Mouse (Mus musculus) MEL (cell line): ENCODE measurements at regions not wholly inside any gene's neighbourhood (a gene's known extent, or its start where the extent isn't known, plus 50 kb on each side); places are given as distances from the start of the nearest gene placed in this dataset.

Source experiments
- DNase-seq: peaks from one replicate; pipeline ENCODE4 v3.0.0; 2011; ENCODE audit warnings: low read depth, low spot score
- H3K27ac ChIP-seq: 2 replicates; pipeline ENCODE4 v1.5.1; 2012; ENCODE audit warnings: low read depth, mild to moderate bottlenecking, control low read depth, low read length, moderate library complexity; ENCODE audit not compliant: control insufficient read depth
- H3K27me3 ChIP-seq, 2 experiments: fragments of 150-350 bp in 1 of 2; sonication (generic) in 1 of 2; 2 replicates each; pipeline ENCODE4 v1.6.1; 2012; ENCODE audit warnings: low read length in 2 of 2, mild to moderate bottlenecking in 2 of 2, improper control_type of control experiment in 1 of 2, moderate library complexity in 1 of 2; ENCODE audit not compliant: insufficient read depth in 2 of 2, control insufficient read depth in 1 of 2
- H3K36me3 ChIP-seq, 2 experiments: 2 replicates each; pipeline ENCODE4 v1.6.1; 2012 to 2014; ENCODE audit warnings: low read length in 2 of 2, improper control_type of control experiment in 1 of 2, inconsistent platforms in 1 of 2, mild to moderate bottlenecking in 1 of 2; ENCODE audit not compliant: insufficient read depth in 2 of 2, control insufficient read depth in 1 of 2
- H3K4me1 ChIP-seq, 2 experiments: fragments of 150-350 bp in 1 of 2; sonication (generic) in 1 of 2; 2 replicates each; pipeline ENCODE4 v1.6.1; 2012; ENCODE audit warnings: low read length in 2 of 2, improper control_type of control experiment in 1 of 2, mild to moderate bottlenecking in 1 of 2; ENCODE audit not compliant: insufficient read depth in 2 of 2, control insufficient read depth in 1 of 2
- H3K4me3 ChIP-seq, 2 experiments: fragments of 150-350 bp in 1 of 2; sonication (generic) in 1 of 2; 2 replicates each; pipeline ENCODE4 v1.5.1; 2012; ENCODE audit warnings: low read depth in 2 of 2, low read length in 2 of 2, mild to moderate bottlenecking in 2 of 2, moderate library complexity in 2 of 2, control low read depth in 1 of 2, improper control_type of control experiment in 1 of 2; ENCODE audit not compliant: control insufficient read depth in 1 of 2, insufficient read depth in 1 of 2
- H3K79me2 ChIP-seq: 2 replicates; pipeline ENCODE4 v1.6.1; 2012; ENCODE audit warnings: mild to moderate bottlenecking, low read length, moderate library complexity; ENCODE audit not compliant: control insufficient read depth, poor library complexity, insufficient read depth
- H3K9ac ChIP-seq: 2 replicates; pipeline ENCODE4 v1.6.1; 2012; ENCODE audit warnings: low read depth, mild to moderate bottlenecking, control low read depth, low read length, moderate library complexity; ENCODE audit not compliant: control insufficient read depth, poor library complexity, severe bottlenecking
- H3K9me3 ChIP-seq: fragments of 150-350 bp; sonication (generic); replicated peaks from 2 replicates; pipeline ENCODE4 v1.6.1; 2012; ENCODE audit warnings: mild to moderate bottlenecking, low read length, improper control_type of control experiment, moderate library complexity; ENCODE audit not compliant: insufficient read depth
- BHLHE40 ChIP-seq: IDR thresholded peaks from 2 replicates; pipeline ENCODE4 v1.6.1; 2012; ENCODE audit warnings: low read depth, mild to moderate bottlenecking, inconsistent platforms, low read length, improper control_type of control experiment, borderline replicate concordance
- CTCF ChIP-seq, 3 experiments: IDR thresholded peaks in 2 of 3; conservative IDR thresholded peaks in 1 of 3; 2 replicates each; pipeline ENCODE4 v1.5.1; 2011 to 2012; ENCODE audit warnings: low read length in 3 of 3, low read depth in 2 of 3, mild to moderate bottlenecking in 2 of 3, improper control_type of control experiment in 1 of 3, inconsistent platforms in 1 of 3, mixed read lengths in 1 of 3, moderate library complexity in 1 of 3; ENCODE audit not compliant: control insufficient read depth in 1 of 3, insufficient read depth in 1 of 3, poor library complexity in 1 of 3, severe bottlenecking in 1 of 3
- EP300 ChIP-seq, 2 experiments: IDR thresholded peaks; 2 replicates each; pipeline ENCODE4 v1.6.1; 2011; ENCODE audit warnings: improper control_type of control experiment in 2 of 2, low read length in 2 of 2, low read depth in 1 of 2, mild to moderate bottlenecking in 1 of 2
- MAZ ChIP-seq: IDR thresholded peaks from 2 replicates; pipeline ENCODE4 v1.6.1; 2012; ENCODE audit warnings: low read depth, mild to moderate bottlenecking, inconsistent platforms, low read length, improper control_type of control experiment
- MXI1 ChIP-seq: IDR thresholded peaks from 2 replicates; pipeline ENCODE4 v1.6.1; 2011; ENCODE audit warnings: mild to moderate bottlenecking, low read depth, low read length, improper control_type of control experiment
- POLR2AphosphoS2 ChIP-seq: IDR thresholded peaks from 2 replicates; pipeline ENCODE4 v1.6.1; 2011; ENCODE audit warnings: low read length, improper control_type of control experiment
- SIN3A ChIP-seq: IDR thresholded peaks from 2 replicates; pipeline ENCODE4 v1.6.1; 2012; ENCODE audit warnings: low read length, improper control_type of control experiment, inconsistent platforms
- SMC3 ChIP-seq: IDR thresholded peaks from 2 replicates; pipeline ENCODE4 v1.6.1; 2011; ENCODE audit warnings: low read depth, low read length, improper control_type of control experiment
- UBTF ChIP-seq: IDR thresholded peaks from 2 replicates; pipeline ENCODE4 v1.6.1; 2012; ENCODE audit warnings: low read depth, mild to moderate bottlenecking, inconsistent platforms, low read length, improper control_type of control experiment, moderate library complexity, borderline replicate concordance; ENCODE audit not compliant: insufficient read depth
- USF2 ChIP-seq, 2 experiments: IDR thresholded peaks; 2 replicates each; pipeline ENCODE4 v1.6.1; 2011 to 2012; ENCODE audit warnings: improper control_type of control experiment in 2 of 2, low read length in 2 of 2, borderline replicate concordance in 1 of 2, inconsistent platforms in 1 of 2, low read depth in 1 of 2, mild to moderate bottlenecking in 1 of 2; ENCODE audit not compliant: insufficient read depth in 1 of 2
- ZC3H11A ChIP-seq: IDR thresholded peaks from 2 replicates; pipeline ENCODE4 v1.6.1; 2012; ENCODE audit warnings: low read depth, mild to moderate bottlenecking, inconsistent platforms, low read length, improper control_type of control experiment
- ZKSCAN1 ChIP-seq: IDR thresholded peaks from 2 replicates; pipeline ENCODE4 v1.6.1; 2012; ENCODE audit warnings: low read depth, mild to moderate bottlenecking, inconsistent platforms, low read length, improper control_type of control experiment, moderate library complexity
- ZMIZ1 ChIP-seq: IDR thresholded peaks from 2 replicates; pipeline ENCODE4 v1.6.1; 2012; ENCODE audit warnings: low read depth, mild to moderate bottlenecking, inconsistent platforms, low read length, improper control_type of control experiment, moderate library complexity

- Histone ChIP-seq H3K4me3 (no peak overlapping the region), H3K9me3 (no peaks in the 10 kb centered on the region), H3K27me3 (no peaks in the 10 kb centered on the region), H3K79me2 (no peaks in the 10 kb centered on the region), H3K4me1 (no peaks in the 10 kb centered on the region), H3K27ac (no peak overlapping the region), H3K36me3 (no peaks in the 10 kb centered on the region), H3K9ac (no peak overlapping the region)
- no peak for DNase-seq
- TF ChIP-seq SMC3, result no peak
- TF ChIP-seq USF2 (IDR thresholded peaks at IDR 0.05; ENCODE audit: borderline replicate concordance in 1 of 2, insufficient read depth in 1 of 2, low read depth in 1 of 2, low read length in 2 of 2), result no peak
- TF ChIP-seq EP300 (IDR thresholded peaks at IDR 0.05; ENCODE audit: low read depth in 1 of 2, low read length in 2 of 2), result no peak
Observed at GRCm38 (mm10) chr11:89236904-89237303, 65.2 kb downstream of the Nog start.

DNA sequence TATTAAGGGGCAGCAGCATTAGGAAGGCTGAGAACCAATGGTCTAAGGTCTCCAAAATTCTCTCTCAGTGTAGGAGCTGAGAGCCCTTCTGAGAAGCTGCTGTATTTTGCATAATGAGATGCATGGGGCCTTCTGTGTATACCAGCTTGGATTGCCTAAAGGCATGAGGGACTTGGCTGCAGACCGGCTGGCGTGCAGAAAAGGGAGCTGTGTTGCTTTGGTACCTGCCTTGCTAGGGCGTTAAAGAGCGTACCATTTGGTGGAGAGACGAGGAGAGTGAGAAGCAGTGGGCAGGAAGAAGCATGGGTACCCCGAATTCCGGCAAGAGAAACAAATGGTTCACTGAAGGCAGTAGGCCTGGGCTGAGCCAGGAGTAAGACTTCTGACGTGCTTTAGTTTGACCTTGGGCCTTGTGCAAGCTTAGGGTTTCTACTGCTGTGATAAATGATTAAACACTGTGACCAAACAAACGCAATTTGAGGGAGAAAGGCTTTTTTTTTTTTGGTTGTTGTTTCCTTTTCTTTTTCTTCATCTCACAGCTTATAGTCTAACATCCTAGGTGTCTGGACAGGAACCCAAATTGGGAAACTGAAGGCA is 69.2 kb downstream of the Nog start:
- no peak for TF ChIP-seq POLR2AphosphoS2
- TF ChIP-seq ZKSCAN1, result no peak
- TF ChIP-seq ZC3H11A, result no peak
- no peak for TF ChIP-seq CTCF (IDR thresholded peaks at IDR 0.05 in 2 of 3, conservative IDR thresholded peaks at IDR 0.05 in 1 of 3; ENCODE audit: control insufficient read depth in 1 of 3, insufficient read depth in 1 of 3, low read depth in 2 of 3, low read length in 3 of 3, poor library complexity in 1 of 3, severe bottlenecking in 1 of 3)
- TF ChIP-seq, all 39 proteins: peak for 0
- no peaks in the 10 kb centered on the region for H3K9me3 ChIP-seq
- DNase-seq, result no peak

GRCm38 (mm10) chr11:89229726-89230125 is 72.4 kb downstream of the Nog start:
- DNase-seq, result no peak
- Histone ChIP-seq H3K4me3 (no peak overlapping the region), H3K4me1 (no peaks in the 10 kb centered on the region), H3K9ac (no peak overlapping the region), H3K79me2 (no peaks in the 10 kb centered on the region), H3K36me3 (no peaks in the 10 kb centered on the region), H3K27me3 (no peaks in the 10 kb centered on the region), H3K9me3 (no peaks in the 10 kb centered on the region), H3K27ac (no peak overlapping the region)
- TF ChIP-seq MXI1, result no peak
- no peak for TF ChIP-seq USF2 (IDR thresholded peaks at IDR 0.05; ENCODE audit: borderline replicate concordance in 1 of 2, insufficient read depth in 1 of 2, low read depth in 1 of 2, low read length in 2 of 2)
- TF ChIP-seq ZMIZ1, result no peak
- no peak for TF ChIP-seq MAZ
- TF ChIP-seq BHLHE40, result no peak
- no peak for TF ChIP-seq SIN3A
- no peak for TF ChIP-seq UBTF

More for the DNA sequence above, 69.2 kb downstream of the Nog start:
- Histone ChIP-seq H3K4me3 (no peak overlapping the region), H3K27ac (no peak overlapping the region), H3K9ac (no peak overlapping the region), H3K27me3 (no peaks in the 10 kb centered on the region), H3K36me3 (no peaks in the 10 kb centered on the region), H3K79me2 (no peaks in the 10 kb centered on the region), H3K4me1 (no peaks in the 10 kb centered on the region)
